Mouse (Mus musculus): Measurements from ENCODE around the gene Mapt.
"Not testable (repeated sequence)": the region's sequence is repeated elsewhere in the genome, so short reads cannot be mapped to it uniquely, and the experiment has no call there.

Gene Mapt

GRCm38 (mm10) chr11:104231041-104231911, at the start of gene Mapt:
Gene Mapt, plus strand, starts transcription at chr11:104231390.
- DNase-seq (ENCODE audit: extremely low spot score, low spot score) = peak; percentile 91

GRCm38 (mm10) chr11:104182141-104182540, 49.0 kb upstream of the Mapt start:
- DNase-seq (ENCODE audit: extremely low spot score, low spot score) = no peak

GRCm38 (mm10) chr11:104186135-104186836, 44.9 kb upstream of the Mapt start, which contains the start of gene Sppl2c:
Gene Sppl2c, plus strand, starts transcription at chr11:104186327.
- DNase-seq (ENCODE audit: extremely low spot score, low spot score) = no peak

GRCm38 (mm10) chr11:104186837-104187150, 44.4 kb upstream of the Mapt start:
- no peak for DNase-seq (ENCODE audit: extremely low spot score, low spot score)

- DNase-seq (ENCODE audit: extremely low spot score, low spot score) = no peak
Measured at GRCm38 (mm10) chr11:104187766-104188165, 43.4 kb upstream of the Mapt start.

GRCm38 (mm10) chr11:104190008-104190407, 41.2 kb upstream of the Mapt start:
- no peak for DNase-seq (ENCODE audit: extremely low spot score, low spot score)

GRCm38 (mm10) chr11:104195382-104195781, 35.8 kb upstream of the Mapt start:
- DNase-seq (ENCODE audit: extremely low spot score, low spot score) = no peak

- DNase-seq (ENCODE audit: extremely low spot score, low spot score) = peak; percentile 87
Measured at GRCm38 (mm10) chr11:104195791-104196190, 35.4 kb upstream of the Mapt start.

GRCm38 (mm10) chr11:104197861-104198260, 33.3 kb upstream of the Mapt start:
- peak; percentile 51 for DNase-seq (ENCODE audit: extremely low spot score, low spot score)

- no peak for DNase-seq (ENCODE audit: extremely low spot score, low spot score)
Measured at GRCm38 (mm10) chr11:104203271-104203670, 27.9 kb upstream of the Mapt start.

GRCm38 (mm10) chr11:104206573-104206972, 24.6 kb upstream of the Mapt start:
- no peak for DNase-seq (ENCODE audit: extremely low spot score, low spot score)

- DNase-seq (ENCODE audit: extremely low spot score, low spot score) = no peak
Measured at GRCm38 (mm10) chr11:104209041-104209440, 22.1 kb upstream of the Mapt start.

- no peak for DNase-seq (ENCODE audit: extremely low spot score, low spot score)
Measured at GRCm38 (mm10) chr11:104211251-104211650, 19.9 kb upstream of the Mapt start.

GRCm38 (mm10) chr11:104214128-104214527, 17.1 kb upstream of the Mapt start:
- not testable (repeated sequence) for DNase-seq (ENCODE audit: extremely low spot score, low spot score)

GRCm38 (mm10) chr11:104218075-104218474, 13.1 kb upstream of the Mapt start:
- DNase-seq (ENCODE audit: extremely low spot score, low spot score) = no peak

GRCm38 (mm10) chr11:104220291-104220690, 10.9 kb upstream of the Mapt start:
- no peak for DNase-seq (ENCODE audit: extremely low spot score, low spot score)

- DNase-seq (ENCODE audit: extremely low spot score, low spot score) = no peak
Measured at GRCm38 (mm10) chr11:104221751-104222150, 9.4 kb upstream of the Mapt start.

- no peak for DNase-seq (ENCODE audit: extremely low spot score, low spot score)
Measured at GRCm38 (mm10) chr11:104223301-104223700, 7.9 kb upstream of the Mapt start.

GRCm38 (mm10) chr11:104229391-104229790, 1.8 kb upstream of the Mapt start:
- DNase-seq (ENCODE audit: extremely low spot score, low spot score) = no peak

- DNase-seq (ENCODE audit: extremely low spot score, low spot score) = peak; percentile 34
Measured at GRCm38 (mm10) chr11:104230066-104230778, 968 bp upstream of the Mapt start.

- DNase-seq (ENCODE audit: extremely low spot score, low spot score) = peak; percentile 57
Measured at GRCm38 (mm10) chr11:104232141-104233061, 1.2 kb downstream of the Mapt start.

Data from neural tube, embryonic 10.5 days (tissue).